Mouse (Mus musculus) megakaryocyte-erythroid progenitor cell, adult 5-6 weeks (primary cell): ENCODE measurements around the gene Tmem143. TPM values are rescaled to one million over a fixed set of nuclear protein-coding genes. Genes with fewer than 3 reads are reported as not detected.

ENCODE experiments used
- total RNA-seq, 2 experiments: library from RNA; stranded (forward) in 1 of 2; stranded (reverse) in 1 of 2; fragments of 200-1000, 215-1000 nt in 1 of 2; fragments of >200 nt in 1 of 2; fragmentation: Nextera tagmentation in 1 of 2; gene quantifications; 2 replicates each; pipeline ENCODE4 v1.2.3; 2014 to 2017

The Tmem143 gene
- total RNA-seq, 2 experiments from 2014 or later: 9.1 to 11.3 TPM

Other genes with a start within 250 kb of the Tmem143 start
- gene Fut2, start 230.5 kb upstream of the Tmem143 start, total RNA-seq (2014; fragmentation: Nextera tagmentation): not detected in 2 replicates
- not detected in 2 replicates for gene Fut2, start 230.5 kb upstream of the Tmem143 start, total RNA-seq (2017)
- not detected in 2 replicates for gene Ntn5, start 212.9 kb upstream of the Tmem143 start, total RNA-seq (2014; fragmentation: Nextera tagmentation)
- not detected in 2 replicates for gene Ntn5, start 212.9 kb upstream of the Tmem143 start, total RNA-seq (2017)
- not detected in 2 replicates for gene Sec1, start 202.5 kb upstream of the Tmem143 start, total RNA-seq (2014; fragmentation: Nextera tagmentation)
- not detected in 2 replicates for gene Sec1, start 202.5 kb upstream of the Tmem143 start, total RNA-seq (2017)
- gene Car11, start 197.1 kb upstream of the Tmem143 start, total RNA-seq (2014; fragmentation: Nextera tagmentation): not detected in 2 replicates
- gene Car11, start 197.1 kb upstream of the Tmem143 start, total RNA-seq (2017): not detected in 2 replicates
- 7.1 and 9.1 TPM in 2 replicates for gene Dbp, start 191.9 kb upstream of the Tmem143 start, total RNA-seq (2014; fragmentation: Nextera tagmentation)
- 5.6 and 6.2 TPM in 2 replicates for gene Dbp, start 191.9 kb upstream of the Tmem143 start, total RNA-seq (2017)
- 2,679 and 3,223 TPM in 2 replicates for gene Rpl18, start 181.5 kb upstream of the Tmem143 start, total RNA-seq (2014; fragmentation: Nextera tagmentation)
- 1,594 and 2,062 TPM in 2 replicates for gene Rpl18, start 181.5 kb upstream of the Tmem143 start, total RNA-seq (2017)
- 16.3 and 19.8 TPM in 2 replicates for gene Sphk2, start 178.9 kb upstream of the Tmem143 start, total RNA-seq (2014; fragmentation: Nextera tagmentation)
- gene Sphk2, start 178.9 kb upstream of the Tmem143 start, total RNA-seq (2017): 7.5 and 7.8 TPM in 2 replicates
- 1.1 and 2.1 TPM in 2 replicates for gene Fam83e, start 175.7 kb upstream of the Tmem143 start, total RNA-seq (2014; fragmentation: Nextera tagmentation)
- 0.61 and 2.9 TPM in 2 replicates for gene Fam83e, start 175.7 kb upstream of the Tmem143 start, total RNA-seq (2017)
- not detected in 2 replicates for gene Spaca4, start 171.1 kb upstream of the Tmem143 start, total RNA-seq (2014; fragmentation: Nextera tagmentation)
- not detected in 2 replicates for gene Spaca4, start 171.1 kb upstream of the Tmem143 start, total RNA-seq (2017)
- gene Lmtk3, start 113.2 kb upstream of the Tmem143 start, total RNA-seq (2014; fragmentation: Nextera tagmentation): not detected in 2 replicates
- not detected in 2 replicates for gene Lmtk3, start 113.2 kb upstream of the Tmem143 start, total RNA-seq (2017)
- gene Sult2b1, start 112.3 kb upstream of the Tmem143 start, total RNA-seq (2014; fragmentation: Nextera tagmentation): 0.84 TPM in 1 of 2 replicates, not detected in the other
- not detected in 2 replicates for gene Sult2b1, start 112.3 kb upstream of the Tmem143 start, total RNA-seq (2017)
- gene Cyth2, start 82.4 kb upstream of the Tmem143 start, total RNA-seq (2014; fragmentation: Nextera tagmentation): 27.2 and 30.8 TPM in 2 replicates
- 36.9 and 38.0 TPM in 2 replicates for gene Cyth2, start 82.4 kb upstream of the Tmem143 start, total RNA-seq (2017)
- gene Kcnj14, start 72.2 kb upstream of the Tmem143 start, total RNA-seq (2014; fragmentation: Nextera tagmentation): not detected in 2 replicates
- gene Kcnj14, start 72.2 kb upstream of the Tmem143 start, total RNA-seq (2017): not detected in 2 replicates
- gene Grwd1, start 66.0 kb upstream of the Tmem143 start, total RNA-seq (2014; fragmentation: Nextera tagmentation): 45.7 and 67.7 TPM in 2 replicates
- 22.1 and 39.4 TPM in 2 replicates for gene Grwd1, start 66.0 kb upstream of the Tmem143 start, total RNA-seq (2017)
- gene Kdelr1, start 24.2 kb upstream of the Tmem143 start, total RNA-seq (2014; fragmentation: Nextera tagmentation): 76.7 and 91.3 TPM in 2 replicates
- 44.4 and 50.2 TPM in 2 replicates for gene Kdelr1, start 24.2 kb upstream of the Tmem143 start, total RNA-seq (2017)
- gene Grin2d, start 18.6 kb upstream of the Tmem143 start, total RNA-seq (2014; fragmentation: Nextera tagmentation): 0.92 TPM in 1 of 2 replicates, not detected in the other
- gene Grin2d, start 18.6 kb upstream of the Tmem143 start, total RNA-seq (2017): 0.23 TPM in 1 of 2 replicates, not detected in the other
- not detected in 2 replicates for gene Syngr4, start 227 bp upstream of the Tmem143 start, total RNA-seq (2014; fragmentation: Nextera tagmentation)
- gene Syngr4, start 227 bp upstream of the Tmem143 start, total RNA-seq (2017): not detected in 2 replicates
- gene Emp3, start 24.5 kb downstream of the Tmem143 start, total RNA-seq (2014; fragmentation: Nextera tagmentation): 167 and 180 TPM in 2 replicates
- 109 and 112 TPM in 2 replicates for gene Emp3, start 24.5 kb downstream of the Tmem143 start, total RNA-seq (2017)
- gene Ccdc114, start 27.1 kb downstream of the Tmem143 start, total RNA-seq (2014; fragmentation: Nextera tagmentation): 2.3 and 5.3 TPM in 2 replicates
- gene Ccdc114, start 27.1 kb downstream of the Tmem143 start, total RNA-seq (2017): 4.1 and 4.6 TPM in 2 replicates
- gene Abcc6, start 133.4 kb downstream of the Tmem143 start, total RNA-seq (2014; fragmentation: Nextera tagmentation): not detected in 2 replicates
- gene Abcc6, start 133.4 kb downstream of the Tmem143 start, total RNA-seq (2017): not detected in 2 replicates
- 86.4 and 105 TPM in 2 replicates for gene Nomo1, start 136.8 kb downstream of the Tmem143 start, total RNA-seq (2014; fragmentation: Nextera tagmentation)
- 76.8 and 89.3 TPM in 2 replicates for gene Nomo1, start 136.8 kb downstream of the Tmem143 start, total RNA-seq (2017)
- gene Kcnj11, start 203.8 kb downstream of the Tmem143 start, total RNA-seq (2014; fragmentation: Nextera tagmentation): not detected in 2 replicates
- not detected in 2 replicates for gene Kcnj11, start 203.8 kb downstream of the Tmem143 start, total RNA-seq (2017)